Mouse (Mus musculus) left cerebral cortex, adult 6 months (tissue): Measurements from ENCODE around the gene Serpinb3b. TPM values are rescaled to one million over a fixed set of nuclear protein-coding genes. Genes with fewer than 3 reads are reported as not detected.

ENCODE experiments used
- long read RNA-seq, 2 experiments: library from polyadenylated mRNA; unstranded; transcript quantifications; one replicate each; pipeline ENCODE4 v2.0.0; 2019 to 2020
- polyA plus RNA-seq: library from polyadenylated mRNA; unstranded; fragments of <200 nt; fragmentation: Nextera tagmentation; gene quantifications from 2 replicates; pipeline ENCODE4 v1.2.3, GENCODE M21; 2021

Serpinb3b gene
- polyA plus RNA-seq: not detected in 2 replicates
- long read RNA-seq, experiment 1: 0 reads
- long read RNA-seq, experiment 2: 0 reads

DNA sequence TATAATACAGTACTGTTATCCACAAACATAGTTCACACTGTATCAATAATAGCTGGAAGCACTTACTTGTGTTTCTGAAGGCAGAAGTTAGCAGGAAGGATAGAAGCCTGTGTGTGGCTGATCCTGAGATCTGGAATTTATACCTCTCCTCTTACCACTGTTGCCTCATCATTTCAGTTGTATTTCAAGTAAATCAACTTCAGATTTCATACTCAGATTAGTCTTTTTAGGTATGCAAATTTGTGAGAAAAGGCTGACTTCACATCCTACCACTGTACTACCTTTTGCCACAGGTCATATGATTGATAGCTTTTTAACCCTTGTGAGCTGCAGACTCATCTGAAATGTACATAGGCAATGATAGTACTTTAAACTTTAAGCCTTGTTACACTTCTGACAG, at the start of gene Serpinb3b, which contains the start of gene Serpinb3c:
TSS of gene Serpinb3b (minus strand) at position 101 of the 400 bp plus-strand sequence.
TSS of gene Serpinb3c (minus strand) at position 111 of the 400 bp plus-strand sequence.

Other genes starting within 250 kb of the Serpinb3b start
- not detected in 2 replicates for gene Serpinb3a, start 226.1 kb downstream of the Serpinb3b start, polyA plus RNA-seq
- not detected in 2 replicates for gene Serpinb3d, start 194.9 kb downstream of the Serpinb3b start, polyA plus RNA-seq
- not detected in 2 replicates for gene Serpinb3c, start within 50 bp of the Serpinb3b start, polyA plus RNA-seq
- gene Serpinb11, start 82.8 kb upstream of the Serpinb3b start, polyA plus RNA-seq: not detected in 2 replicates
- gene Serpinb7, start 121.3 kb upstream of the Serpinb3b start, polyA plus RNA-seq: not detected in 2 replicates
- not detected in 2 replicates for gene Serpinb2, start 233.1 kb upstream of the Serpinb3b start, polyA plus RNA-seq